ENCODE assay signal across 10 mouse cellular contexts in genomic region chr1:137453446-137454208, GRCm38 (mm10).
DNase-seq lines count a peak whose midpoint lies in the region; ATAC-seq and TF ChIP-seq lines count a peak whose summit lies in the region.
"Had no signal": no experiment of that assay in that cellular context is flagged by ENCODE, and none has a peak within 500 bp of the region (broad histone marks: within the 10 kb centered on the region; RNA-seq: fewer than 3 reads in every experiment).

No protein-coding gene starts in this region.

- TF ChIP-seq EP300 in liver, postnatal 0 days (IDR thresholded peaks at IDR 0.05; ENCODE audit: low read depth): no peak

- no peak overlapping the region for H3K4me3 ChIP-seq in neural tube, embryonic 11.5 days (ENCODE audit: low read depth, low read length)
- H3K4me3 ChIP-seq in liver, postnatal 0 days (ENCODE audit: low read depth, low read length): no peak overlapping the region
- H3K4me3 ChIP-seq: embryonic facial prominence, embryonic 13.5 days; heart, embryonic 15.5 days had no signal

- peaks cover 3% of the 10 kb centered on the region; the same call in 1 of the 2 replicates for H3K4me1 ChIP-seq in neural tube, embryonic 11.5 days (ENCODE audit: control insufficient read depth, insufficient read depth, low read length)
- H3K4me1 ChIP-seq in liver, postnatal 0 days (ENCODE audit: insufficient read depth): no peaks in the 10 kb centered on the region
- H3K4me1 ChIP-seq: embryonic facial prominence, embryonic 13.5 days; heart, embryonic 15.5 days had no signal

- no peak overlapping the region for H3K4me2 ChIP-seq in neural tube, embryonic 11.5 days (ENCODE audit: low read depth)
- H3K4me2 ChIP-seq in liver, postnatal 0 days (ENCODE audit: low read depth, low read length): no peak overlapping the region
- H3K4me2 ChIP-seq: embryonic facial prominence, embryonic 13.5 days; heart, embryonic 15.5 days had no signal

- WGBS in neural tube, embryonic 11.5 days: 56% methylated on average over 7 of the region's 7 CpGs
- WGBS in liver, postnatal 0 days (ENCODE audit: insufficient replicate concordance): 69% methylated on average over 7 of the region's 7 CpGs

- H3K27ac ChIP-seq in neural tube, embryonic 11.5 days (ENCODE audit: low read depth, low read length): no peak overlapping the region
- no peak overlapping the region for H3K27ac ChIP-seq in liver, postnatal 0 days (ENCODE audit: low read depth)
- H3K27ac ChIP-seq: embryonic facial prominence, embryonic 13.5 days; heart, embryonic 15.5 days had no signal

- TF ChIP-seq CTCF in liver, postnatal 0 days (IDR thresholded peaks at IDR 0.05; ENCODE audit: low read depth): no peak

- no peaks in the 10 kb centered on the region for H3K36me3 ChIP-seq in neural tube, embryonic 11.5 days (ENCODE audit: control insufficient read depth, insufficient read depth, low read length)
- H3K36me3 ChIP-seq in liver, postnatal 0 days (replicated peaks; ENCODE audit: insufficient read depth, low read length): no peaks in the 10 kb centered on the region
- H3K36me3 ChIP-seq: embryonic facial prominence, embryonic 13.5 days; heart, embryonic 15.5 days had no signal

- H3K27me3 ChIP-seq in neural tube, embryonic 11.5 days (ENCODE audit: control insufficient read depth, insufficient read depth, low read length): no peaks in the 10 kb centered on the region
- H3K27me3 ChIP-seq in liver, postnatal 0 days (ENCODE audit: insufficient read depth, low read length): no peaks in the 10 kb centered on the region
- H3K27me3 ChIP-seq: embryonic facial prominence, embryonic 13.5 days; heart, embryonic 15.5 days had no signal

- 0 out of 2 replicates have a peak, but pooled peaks have one; percentile 20 for ATAC-seq in neural tube, embryonic 11.5 days (ENCODE audit: insufficient read depth, low FRiP score, low TSS enrichment)
- no peak for ATAC-seq in megakaryocyte progenitor cell, adult 5-6 weeks (replicated peaks; ENCODE audit: poor library complexity)
- ATAC-seq in liver, postnatal 0 days: no peak

- H3K9me3 ChIP-seq in neural tube, embryonic 11.5 days (ENCODE audit: control insufficient read depth, low read length): no peaks in the 10 kb centered on the region
- no peaks in the 10 kb centered on the region for H3K9me3 ChIP-seq in liver, postnatal 0 days (ENCODE audit: low read length)
- H3K9me3 ChIP-seq: embryonic facial prominence, embryonic 13.5 days; heart, embryonic 15.5 days had no signal

- no peak overlapping the region for H3K9ac ChIP-seq in neural tube, embryonic 11.5 days (ENCODE audit: low read length)
- no peak overlapping the region for H3K9ac ChIP-seq in liver, postnatal 0 days (replicated peaks)
- H3K9ac ChIP-seq: embryonic facial prominence, embryonic 13.5 days; heart, embryonic 15.5 days had no signal

- DNase-seq in cerebellum, postnatal 10 days: peak; percentile 70 to 77
- DNase-seq in cerebellum, adult 8-10 months: no peak
- DNase-seq in neural tube, embryonic 11.5 days (ENCODE audit: low spot score): peak; percentile 49
- DNase-seq in neural tube, embryonic 10.5 days (ENCODE audit: extremely low spot score, low spot score): no peak
- peak; percentile 11 for DNase-seq in lung, postnatal 10 days
- DNase-seq in liver, postnatal 0 days: no peak
- no peak for DNase-seq in T-cell, adult 2 months (ENCODE audit: low spot score)

Comparison
In these comparisons a context has a peak if more than half of its experiments do, and no peak if none do; other contexts are left out.
1. DNase-seq: peak in cerebellum, postnatal 10 days (2 of 2), neural tube, embryonic 11.5 days (single experiment) and lung, postnatal 10 days (single experiment); none in cerebellum, adult 8-10 months (single experiment), neural tube, embryonic 10.5 days (single experiment), liver, postnatal 0 days (single experiment) and T-cell, adult 2 months (single experiment).